In genomic region chr5:29467489-29468350, GRCm38 (mm10) we compare ENCODE assay signal across 8 mouse cellular contexts. TPM values are rescaled to one million over a fixed set of nuclear protein-coding genes. Genes with fewer than 3 reads are reported as not detected.
DNase-seq lines count a peak whose midpoint lies in the region; ATAC-seq and TF ChIP-seq lines count a peak whose summit lies in the region.

No protein-coding gene starts in this region.

- no peak for TF ChIP-seq POLR2A in lung, adult 2 months (IDR thresholded peaks at IDR 0.05; ENCODE audit: borderline replicate concordance, extremely low read depth, low read depth, low read length)

- no peaks in the 10 kb centered on the region for H3K9me3 ChIP-seq in embryonic facial prominence, embryonic 12.5 days
- no peaks in the 10 kb centered on the region for H3K9me3 ChIP-seq in limb, embryonic 12.5 days
- no peaks in the 10 kb centered on the region for H3K9me3 ChIP-seq in neural tube, embryonic 13.5 days

- H3K4me3 ChIP-seq in lung, adult 2 months (replicated peaks; ENCODE audit: extremely low read depth, low read depth, low read length), result peak overlapping the region; percentile 32
- peak overlapping the region; percentile 30 for H3K4me3 ChIP-seq in embryonic facial prominence, embryonic 12.5 days
- H3K4me3 ChIP-seq in limb, embryonic 12.5 days (replicated peaks), result peak overlapping the region; percentile 39
- peak overlapping the region; percentile 30 for H3K4me3 ChIP-seq in neural tube, embryonic 13.5 days

- no peak for DNase-seq in lung, adult 2 months
- DNase-seq in lung, postnatal 10 days, result no peak
- no peak for DNase-seq in left cerebral cortex, adult 18-20 months (ENCODE audit: low spot score in 2 of 2)
- DNase-seq in gastrocnemius, postnatal 36 days, result no peak
- DNase-seq in frontal cortex, postnatal 36 days (ENCODE audit: low spot score in 2 of 2), result no peak

- H3K36me3 ChIP-seq in embryonic facial prominence, embryonic 12.5 days, result no peaks in the 10 kb centered on the region
- H3K36me3 ChIP-seq in limb, embryonic 12.5 days, result no peaks in the 10 kb centered on the region
- H3K36me3 ChIP-seq in neural tube, embryonic 13.5 days, result no peaks in the 10 kb centered on the region

- no peak for ATAC-seq in embryonic facial prominence, embryonic 12.5 days (ENCODE audit: insufficient number of reproducible peaks, insufficient read depth, low FRiP score, low TSS enrichment)
- peak; percentile 37; the same call in 1 of the 2 replicates for ATAC-seq in limb, embryonic 12.5 days (ENCODE audit: insufficient number of reproducible peaks, insufficient read depth, low FRiP score, low TSS enrichment, low read depth)
- peak; percentile 51 for ATAC-seq in neural tube, embryonic 13.5 days (ENCODE audit: low read depth)

- WGBS in lung, adult 2 months, result 6% methylated on average over 67 of the region's 67 CpGs
- 3% methylated on average over 67 of the region's 67 CpGs for WGBS in embryonic facial prominence, embryonic 12.5 days
- 2% methylated on average over 67 of the region's 67 CpGs for WGBS in limb, embryonic 12.5 days
- 3% methylated on average over 67 of the region's 67 CpGs for WGBS in neural tube, embryonic 13.5 days

- H3K9ac ChIP-seq in embryonic facial prominence, embryonic 12.5 days, result peak overlapping the region; percentile 33
- no peak overlapping the region for H3K9ac ChIP-seq in limb, embryonic 12.5 days (replicated peaks)
- H3K9ac ChIP-seq in neural tube, embryonic 13.5 days, result 0 out of 2 replicates have a peak overlapping the region, but pooled peaks have one; percentile 52

- H3K4me1 ChIP-seq in lung, adult 2 months (ENCODE audit: control insufficient read depth, insufficient read depth, low read length), result peaks cover 3% of the 10 kb centered on the region; the same call in 1 of the 2 replicates
- peaks cover 5% of the 10 kb centered on the region for H3K4me1 ChIP-seq in embryonic facial prominence, embryonic 12.5 days
- H3K4me1 ChIP-seq in limb, embryonic 12.5 days (replicated peaks), result peaks cover 35% of the 10 kb centered on the region
- peaks cover 10% of the 10 kb centered on the region for H3K4me1 ChIP-seq in neural tube, embryonic 13.5 days (replicated peaks)

- no peak overlapping the region for H3K27ac ChIP-seq in embryonic facial prominence, embryonic 12.5 days
- 0 out of 2 replicates have a peak overlapping the region, but pooled peaks have one; percentile 13 for H3K27ac ChIP-seq in limb, embryonic 12.5 days
- H3K27ac ChIP-seq in neural tube, embryonic 13.5 days (replicated peaks), result no peak overlapping the region

- H3K4me2 ChIP-seq in embryonic facial prominence, embryonic 12.5 days (replicated peaks), result peak overlapping the region; percentile 52
- H3K4me2 ChIP-seq in limb, embryonic 12.5 days, result peak overlapping the region; percentile 57
- H3K4me2 ChIP-seq in neural tube, embryonic 13.5 days, result peak overlapping the region; percentile 50

- intact Hi-C loops in gastrocnemius, postnatal 36 days (cut with DNase I), result no loop called here

- no peak for TF ChIP-seq CTCF in lung, adult 2 months (IDR thresholded peaks at IDR 0.05; ENCODE audit: insufficient read depth, low read length)

- H3K27me3 ChIP-seq in embryonic facial prominence, embryonic 12.5 days, result peaks cover 72% of the 10 kb centered on the region
- H3K27me3 ChIP-seq in limb, embryonic 12.5 days, result peaks cover 86% of the 10 kb centered on the region
- peaks cover 82% of the 10 kb centered on the region for H3K27me3 ChIP-seq in neural tube, embryonic 13.5 days

RNA-seq across cellular contexts. Expression of gene Mnx1, which starts 10.6 kb away (rescaled TPM):
- not detected in 2 replicates for polyA plus RNA-seq in lung, adult 2 months (2012; rRNA removed)
- 0.10 TPM in 1 of 2 replicates, not detected in the other for polyA plus RNA-seq in embryonic facial prominence, embryonic 12.5 days (2016; fragmentation: Nextera tagmentation; extraction: Ambion mirVana)
- polyA plus RNA-seq in limb, embryonic 12.5 days (2016; fragmentation: Nextera tagmentation; extraction: Ambion mirVana), result 0.20 and 0.33 TPM in 2 replicates
- 3.0 and 3.6 TPM in 2 replicates for polyA plus RNA-seq in neural tube, embryonic 13.5 days (2015; fragmentation: Nextera tagmentation; extraction: Ambion mirVana)
- total RNA-seq in left cerebral cortex, adult 18-20 months (2021), result not detected
- total RNA-seq in gastrocnemius, postnatal 36 days (2021), result not detected

RNA-seq across cellular contexts. Expression of gene Nom1, which starts 33.3 kb away (rescaled TPM):
- 2.8 and 7.1 TPM in 2 replicates for polyA plus RNA-seq in lung, adult 2 months (2012; rRNA removed)
- polyA plus RNA-seq in embryonic facial prominence, embryonic 12.5 days (2016; fragmentation: Nextera tagmentation; extraction: Ambion mirVana), result 27.2 and 31.7 TPM in 2 replicates
- 31.7 and 32.5 TPM in 2 replicates for polyA plus RNA-seq in limb, embryonic 12.5 days (2016; fragmentation: Nextera tagmentation; extraction: Ambion mirVana)
- polyA plus RNA-seq in neural tube, embryonic 13.5 days (2015; fragmentation: Nextera tagmentation; extraction: Ambion mirVana), result 16.8 and 22.2 TPM in 2 replicates
- total RNA-seq in left cerebral cortex, adult 18-20 months (2021), result 10 to 100 TPM; 23.4 to 23.5 TPM
- 10 to 100 TPM in 1 of 2 experiments, 1 to 10 TPM in 1; 8.9 to 10.4 TPM for total RNA-seq in gastrocnemius, postnatal 36 days (2021)
